Mouse (Mus musculus) small intestine, adult 2 months (tissue): Measurements from ENCODE around the gene Pik3r5.

Experiments
- CTCF ChIP-seq: fragments of 200-500 bp; IDR thresholded peaks from 2 replicates; pipeline ENCODE4 v1.5.1; 2012; ENCODE audit warnings: low read depth, mild to moderate bottlenecking, control low read depth, inconsistent platforms, low read length, moderate library complexity, mixed read lengths; ENCODE audit not compliant: insufficient replicate concordance, insufficient read length; ENCODE audit errors: extremely low read depth
- POLR2A ChIP-seq: fragments of 200-500 bp; IDR thresholded peaks from 2 replicates; pipeline ENCODE4 v1.6.1; 2012; ENCODE audit warnings: low read depth, mild to moderate bottlenecking, control low read depth, inconsistent platforms, low read length, moderate library complexity

DNA sequence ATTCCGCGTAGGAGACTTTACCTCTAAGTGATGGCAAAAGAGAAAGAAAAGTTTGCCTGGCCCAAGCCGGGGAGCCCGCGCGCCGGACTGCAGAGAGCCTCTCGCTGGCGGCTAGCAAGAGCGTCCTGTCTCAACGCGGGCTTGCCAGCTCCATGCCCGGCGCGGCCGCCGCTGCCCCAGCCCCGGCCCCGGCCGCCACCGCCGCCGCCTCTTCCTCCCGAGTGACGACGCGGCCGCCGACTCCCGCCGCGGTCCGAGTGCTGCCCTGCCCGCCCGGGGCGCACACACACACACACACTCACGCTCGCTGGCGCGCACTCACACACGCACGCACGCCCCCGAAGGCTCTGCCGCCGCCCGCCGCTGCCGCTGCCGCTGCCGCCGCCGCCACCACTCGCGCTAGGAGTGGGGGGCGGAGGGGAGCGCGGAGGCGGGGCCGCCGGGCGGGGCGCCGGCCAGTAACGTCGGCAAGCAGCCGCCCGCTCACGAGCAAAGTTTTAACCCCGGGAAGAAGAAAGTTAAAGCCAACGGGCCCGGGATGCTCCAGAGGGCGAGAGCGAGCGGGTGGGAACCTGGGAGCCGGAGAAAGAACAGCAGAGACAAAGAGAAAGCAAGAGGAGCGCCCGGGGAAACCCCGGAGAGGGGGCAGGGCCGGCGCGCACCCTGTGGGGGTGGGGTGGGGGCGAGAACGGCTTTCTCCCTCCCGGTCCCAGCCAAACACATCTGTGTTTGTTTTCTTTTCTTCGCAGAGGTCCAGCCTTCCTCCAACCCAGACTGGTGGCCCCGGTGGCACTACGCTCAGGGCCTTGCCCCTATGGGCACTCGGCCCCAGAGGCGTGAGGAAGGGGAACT is 45.1 kb upstream of the Pik3r5 start:
- TF ChIP-seq CTCF (no peak), POLR2A (no peak)
